Mouse (Mus musculus) kidney, adult 8-10 months (tissue): ENCODE measurements around the gene Tspan14.

Experiments
- DNase-seq, 2 experiments: peaks; one replicate each; pipeline ENCODE4 v3.0.0; 2022

Tspan14 gene

DNA sequence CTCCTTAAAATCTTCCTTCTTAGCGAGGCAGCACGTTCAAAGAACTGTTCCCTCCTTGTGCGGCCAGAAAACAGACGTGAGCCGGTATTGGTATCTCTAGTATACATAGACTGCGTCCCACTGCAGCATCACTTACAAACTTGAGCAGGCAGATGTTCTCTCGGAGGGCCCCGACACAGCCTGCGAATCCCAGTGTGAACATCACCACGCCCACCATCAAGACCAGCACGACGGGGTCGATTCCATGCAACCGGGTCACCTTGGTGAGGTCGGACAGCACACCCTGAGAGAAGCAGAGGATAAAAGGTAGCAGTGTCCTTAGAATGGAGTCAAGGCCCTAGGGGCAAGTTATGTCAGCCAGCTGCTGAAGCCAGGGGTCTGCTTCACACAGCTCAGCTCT is 49.9 kb downstream of the Tspan14 start:
- DNase-seq, result no peak

DNA sequence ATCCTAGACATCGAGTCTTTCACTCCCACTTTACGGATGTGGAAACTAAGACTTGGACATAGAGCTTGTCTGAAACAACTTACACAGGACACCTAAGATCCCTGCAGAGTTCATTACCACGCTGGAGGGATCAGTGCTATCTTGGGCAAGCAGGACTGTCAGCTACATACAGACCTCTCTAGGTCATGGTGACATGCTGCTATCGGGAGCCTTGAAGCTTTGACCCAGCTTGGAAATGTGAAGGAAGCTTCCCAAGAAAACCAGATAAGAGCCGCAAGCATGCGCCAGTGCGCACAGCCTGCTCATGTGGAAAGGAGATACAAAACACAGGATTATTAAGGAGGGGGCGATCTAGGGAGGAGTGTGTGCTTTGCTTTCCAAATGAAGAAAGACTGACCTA is 50.8 kb downstream of the Tspan14 start:
- DNase-seq, result no peak

DNA sequence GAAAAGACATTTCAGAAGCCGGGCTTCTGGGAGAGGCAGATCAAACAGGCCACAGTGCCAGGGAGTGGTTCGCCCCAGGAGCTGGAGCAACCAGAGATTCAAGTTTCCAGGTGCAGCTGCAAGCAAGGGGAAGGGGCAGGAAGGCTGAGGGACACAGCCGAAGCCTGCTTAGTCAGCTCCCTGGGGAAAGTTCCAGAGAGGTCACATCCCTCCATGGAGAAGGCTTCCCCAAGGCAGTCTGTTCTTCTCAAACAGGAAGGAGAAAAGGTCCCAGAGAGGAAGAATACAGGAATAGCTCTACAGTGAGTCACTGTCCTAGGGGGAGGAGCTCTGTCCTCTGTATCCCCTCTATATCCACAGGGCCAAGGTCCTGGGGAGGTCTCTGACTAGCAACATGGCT is 51.9 kb downstream of the Tspan14 start:
- peak; percentile 44 to 54 for DNase-seq

DNA sequence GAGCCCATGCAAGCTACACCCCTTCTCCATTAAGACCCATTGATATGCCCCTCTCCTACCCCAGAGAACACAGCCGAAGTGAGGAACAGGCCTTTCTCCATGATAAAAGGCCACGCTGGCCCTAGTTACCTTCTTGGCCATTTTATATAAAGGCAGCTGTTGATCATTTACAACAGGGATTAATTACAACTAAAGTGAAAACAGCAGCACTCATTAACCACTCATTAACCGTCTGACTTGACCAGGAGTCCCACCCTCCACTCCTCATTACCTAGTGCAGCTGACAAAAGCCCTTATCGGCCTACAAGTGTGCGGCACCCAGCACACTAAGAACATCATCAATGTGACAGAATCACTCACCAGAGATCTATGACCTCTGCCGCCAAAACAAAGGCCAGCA is 52.9 kb downstream of the Tspan14 start:
- peak in 1 of 2 experiments; percentile 55 for DNase-seq

DNA sequence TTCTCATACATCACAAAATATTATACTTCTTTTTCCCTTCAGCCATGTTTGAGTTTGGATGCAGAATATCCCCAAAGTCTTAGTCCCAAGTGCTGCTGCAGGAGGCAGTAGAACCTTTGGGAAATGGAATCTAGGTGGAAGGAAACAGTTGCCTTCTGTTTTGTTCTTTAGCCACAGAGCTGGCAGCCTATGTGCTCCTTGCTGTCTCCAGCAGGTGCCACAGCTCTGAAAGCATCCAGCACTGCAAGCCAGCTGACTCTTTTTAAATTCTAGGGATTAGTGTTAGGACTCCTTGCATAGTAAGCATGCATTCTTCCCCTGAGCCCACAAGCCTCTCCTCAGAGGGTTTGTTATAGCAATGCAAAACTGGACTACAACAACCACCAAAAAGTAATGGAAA is 55.1 kb downstream of the Tspan14 start:
- no peak for DNase-seq

DNA sequence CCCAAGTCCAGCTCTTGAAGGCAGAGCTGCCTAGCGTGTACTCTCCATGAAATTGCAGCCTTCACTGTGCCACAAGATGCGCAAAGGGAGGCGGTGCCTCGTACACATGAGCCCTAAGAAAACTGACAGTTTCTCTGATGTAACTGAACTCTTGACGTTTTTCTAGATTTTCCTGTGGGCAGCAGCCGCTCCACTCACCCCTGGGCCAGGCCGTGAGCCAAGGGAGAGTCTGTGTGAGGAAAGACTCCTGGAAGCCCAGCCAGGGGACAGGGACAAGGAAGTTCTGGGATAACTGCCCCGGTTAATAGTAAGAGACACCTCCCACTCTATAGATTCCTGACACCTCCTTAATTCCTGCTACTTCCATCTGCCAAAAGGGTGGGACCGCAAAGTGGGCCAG is 57.8 kb downstream of the Tspan14 start:
- DNase-seq, result no peak

DNA sequence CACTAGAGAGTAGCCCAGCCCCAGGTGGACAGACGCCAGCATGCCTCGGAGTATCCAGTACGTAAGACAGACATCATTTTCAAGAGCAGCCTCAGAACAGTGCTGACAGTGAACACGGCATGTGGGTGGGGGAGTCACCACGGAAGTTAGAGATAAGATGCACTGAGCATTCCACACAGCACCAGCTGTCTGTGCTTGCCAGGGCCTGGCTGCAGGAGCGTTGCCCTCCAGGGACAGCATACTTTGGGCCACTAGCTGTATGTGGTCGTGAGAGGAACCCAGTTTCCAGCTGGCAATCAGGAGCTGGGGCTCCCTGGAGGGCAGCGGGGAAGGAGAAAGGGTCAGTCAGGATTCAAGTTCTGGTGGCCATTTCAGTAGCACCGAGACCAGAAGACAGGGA is 59.8 kb downstream of the Tspan14 start:
- no peak for DNase-seq

DNA sequence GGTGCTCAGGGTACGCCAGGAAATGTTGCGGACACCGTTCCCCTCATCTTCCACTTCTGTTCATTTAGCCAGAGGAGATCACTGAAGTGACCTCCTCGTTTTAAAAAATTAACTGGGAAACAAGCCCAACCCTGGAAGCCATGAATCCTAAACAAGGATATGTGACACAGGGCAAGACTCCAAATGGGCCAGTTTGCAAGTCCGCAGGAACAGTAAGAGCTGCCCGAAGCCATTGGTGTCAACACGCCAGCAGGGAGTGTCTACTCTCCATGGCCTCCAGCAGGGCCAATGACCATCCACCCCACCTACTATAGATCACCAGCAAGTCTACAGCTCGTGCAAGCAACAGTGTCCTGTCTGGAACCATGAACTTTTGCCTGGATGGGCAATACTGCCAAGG is 60.8 kb downstream of the Tspan14 start:
- peak in 1 of 2 experiments; percentile 43 for DNase-seq

DNA sequence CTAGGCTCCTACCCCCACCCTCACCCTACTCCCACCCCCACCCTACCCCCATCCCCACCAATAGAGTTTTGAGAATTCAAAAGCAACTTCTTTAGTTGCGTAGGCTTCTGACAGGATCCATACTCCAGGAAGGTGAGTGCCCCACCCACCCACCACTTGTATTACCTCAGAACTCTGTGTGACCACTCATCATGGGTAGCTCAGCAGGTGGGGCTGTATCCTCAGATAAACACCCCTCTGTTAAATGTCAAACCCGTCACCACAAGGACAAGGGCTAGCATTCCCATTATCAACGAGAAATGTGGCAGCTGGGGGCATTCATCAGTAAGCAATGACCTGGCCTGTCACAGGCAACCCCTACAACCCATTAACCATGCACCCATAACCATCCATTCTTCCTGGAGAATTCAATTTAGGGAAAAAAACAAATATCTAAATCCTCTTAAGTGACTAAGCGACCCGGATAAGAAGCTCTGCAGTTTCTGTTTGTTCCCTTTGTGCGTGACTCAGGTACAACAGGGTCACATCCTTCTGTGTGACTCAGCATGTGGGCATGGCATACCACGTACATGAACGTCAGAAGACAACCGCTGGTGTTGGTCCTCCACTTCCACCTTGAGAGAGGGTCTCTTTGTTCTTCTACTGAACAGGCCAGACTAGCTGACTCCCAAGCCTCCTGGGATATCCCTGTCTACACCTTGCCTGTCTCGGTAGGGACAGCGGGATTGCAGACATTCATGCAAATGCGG is 64.1 kb downstream of the Tspan14 start:
- no peak for DNase-seq

DNA sequence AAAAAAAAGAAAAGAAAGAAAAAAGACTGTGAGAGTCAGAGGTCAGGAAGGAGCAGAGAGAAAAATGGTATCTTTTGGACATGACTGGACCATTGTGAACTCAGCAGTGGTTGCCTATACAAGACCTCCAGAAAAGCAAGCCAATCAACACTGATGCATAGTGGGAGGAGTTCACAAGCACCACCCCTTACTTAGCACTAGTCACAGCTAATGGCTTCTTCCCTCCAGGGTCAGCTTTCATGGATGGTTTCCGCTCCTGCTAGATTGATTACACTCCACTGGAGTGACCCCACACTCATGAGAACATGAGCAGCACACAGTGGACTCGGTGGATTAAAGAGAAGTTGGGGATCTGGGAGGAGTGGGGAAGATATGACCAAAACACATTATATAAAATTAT is 66.3 kb downstream of the Tspan14 start:
- DNase-seq, result no peak

DNA sequence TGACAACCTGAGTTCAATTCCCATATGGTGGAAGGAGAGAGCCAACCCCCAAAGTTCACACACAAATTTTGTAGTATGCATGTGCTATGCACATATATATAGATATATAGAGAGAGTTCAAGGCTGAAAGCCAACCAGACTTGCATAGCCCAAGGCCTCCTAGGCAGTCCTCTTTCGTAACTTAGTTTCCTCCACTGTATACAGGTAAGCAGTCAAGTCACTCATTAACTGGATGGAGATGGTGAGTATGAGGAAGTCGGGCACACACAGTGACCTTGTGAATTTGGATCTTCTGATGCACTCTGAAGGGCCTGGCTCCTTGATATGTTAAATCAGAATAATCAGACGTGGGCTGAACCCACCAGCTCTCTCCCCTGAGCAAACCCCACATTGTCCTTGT is 68.7 kb downstream of the Tspan14 start:
- no peak for DNase-seq

DNA sequence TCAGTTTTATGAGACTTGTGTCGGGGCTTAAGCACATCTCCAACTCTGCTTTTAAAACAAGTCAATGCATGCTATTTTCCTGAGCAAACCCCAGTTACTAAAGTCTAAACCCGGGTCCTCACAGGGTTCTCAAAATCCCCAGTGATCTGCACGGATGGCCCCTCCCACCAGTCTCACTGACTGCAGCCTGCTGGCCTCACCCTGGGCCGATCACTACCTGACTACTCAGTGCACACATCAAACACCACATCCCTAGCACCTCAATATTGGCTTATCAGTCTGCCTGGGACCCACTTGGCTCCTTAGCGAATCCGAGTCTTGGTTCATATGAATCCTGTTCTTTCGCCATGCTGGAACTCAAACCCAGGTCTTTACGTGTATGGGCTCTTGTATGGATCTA is 70.9 kb downstream of the Tspan14 start:
- DNase-seq, result no peak

DNA sequence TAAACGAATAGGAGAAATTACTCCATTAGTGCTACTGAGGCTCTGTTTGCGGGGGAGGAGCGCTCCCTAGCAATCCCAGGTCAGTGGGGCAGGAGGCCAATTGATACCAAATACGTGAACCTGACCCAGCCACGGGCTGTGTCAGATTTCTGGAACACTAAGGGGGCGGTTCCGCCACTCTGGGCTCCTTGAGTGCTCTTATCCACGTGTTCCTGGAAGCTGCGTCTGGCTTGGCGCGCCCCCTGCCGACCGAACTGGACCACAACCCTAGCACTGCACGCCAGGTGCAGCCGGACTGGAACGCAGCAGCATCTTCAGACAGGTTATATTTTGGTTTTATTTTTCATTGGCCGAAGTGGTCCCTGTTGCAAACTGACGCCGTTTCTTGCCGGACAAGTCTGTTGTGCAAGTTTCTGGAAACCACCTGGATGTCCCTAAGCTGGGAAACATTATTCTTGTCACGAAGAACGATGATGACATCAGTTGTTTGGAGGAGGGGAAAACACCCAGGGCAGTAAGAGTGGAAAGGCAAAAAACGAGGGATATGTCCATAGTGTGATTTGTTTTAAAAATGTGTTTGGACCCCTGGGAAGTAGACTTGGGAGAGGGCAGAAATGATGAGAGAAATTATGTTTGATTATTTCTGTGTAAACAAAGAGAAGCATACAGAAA is 71.9 kb downstream of the Tspan14 start:
- DNase-seq, result peak; percentile 61 to 84

DNA sequence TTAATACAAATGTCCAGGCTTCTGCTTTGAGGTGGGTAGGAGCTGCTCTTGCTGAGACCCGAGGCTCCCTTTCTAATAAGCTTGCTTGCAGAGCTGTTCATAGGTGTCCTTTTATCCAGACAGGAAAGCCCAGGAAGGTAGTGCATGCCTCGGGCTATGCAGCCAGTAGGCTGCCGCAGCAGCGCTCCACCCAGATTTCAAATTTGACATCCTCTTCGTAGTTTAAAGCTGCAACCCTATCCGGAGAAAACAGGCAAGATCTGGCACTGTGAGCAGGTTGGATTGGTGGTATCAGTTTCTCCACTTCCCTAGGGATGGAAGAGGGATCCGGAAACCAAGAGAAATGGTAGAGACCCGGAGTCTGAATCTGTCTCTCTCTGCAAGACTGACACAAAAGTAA is 72.7 kb downstream of the Tspan14 start:
- no peak for DNase-seq

DNA sequence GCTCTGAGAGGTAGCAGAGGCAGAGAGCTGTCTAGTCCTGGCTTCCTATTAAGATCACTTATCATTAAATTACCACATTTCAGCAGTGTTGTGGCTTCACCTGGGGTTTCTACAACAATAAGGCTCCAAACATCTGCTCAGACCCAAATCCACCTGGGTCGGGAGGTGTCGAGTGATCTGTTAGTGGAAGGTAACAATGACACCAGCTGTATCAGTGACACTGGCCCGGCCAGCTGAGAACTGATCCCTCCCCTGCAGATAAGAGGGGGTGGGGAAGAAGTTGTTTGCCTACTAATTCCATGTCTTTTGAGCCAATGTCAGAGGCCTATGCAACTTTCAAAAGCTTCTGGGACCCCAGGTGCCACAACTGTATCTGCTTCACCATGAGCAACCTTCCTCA is 73.4 kb downstream of the Tspan14 start, which contains the start of gene Sh2d4b:
Gene Sh2d4b, minus strand, starts transcription at position 71 of the 400 bp plus-strand sequence.
- no peak for DNase-seq

DNA sequence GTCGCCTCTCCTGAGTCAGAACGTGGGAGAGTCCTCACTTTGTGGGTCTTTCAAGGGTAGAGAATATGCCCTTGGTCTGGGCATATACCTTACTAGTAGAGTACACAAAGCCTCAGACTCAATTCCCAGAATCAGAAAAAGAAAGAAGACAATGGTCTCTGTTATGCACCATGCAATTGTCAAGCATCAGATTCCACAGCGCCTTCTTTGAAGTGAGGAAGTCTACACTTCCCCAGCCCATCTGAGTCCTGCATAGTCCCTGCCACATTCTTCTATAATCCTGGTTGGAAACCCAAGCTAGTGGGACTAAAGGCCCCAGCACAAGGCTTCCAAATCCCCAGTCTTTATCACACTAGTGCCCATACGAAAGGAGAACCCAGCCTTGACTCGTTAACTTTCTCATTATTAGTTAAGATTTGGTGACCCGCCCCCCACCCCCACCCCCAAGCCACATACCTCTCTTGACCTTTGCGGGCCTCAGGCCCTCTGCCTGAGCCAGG is 74.2 kb downstream of the Tspan14 start:
- DNase-seq, result no peak

DNA sequence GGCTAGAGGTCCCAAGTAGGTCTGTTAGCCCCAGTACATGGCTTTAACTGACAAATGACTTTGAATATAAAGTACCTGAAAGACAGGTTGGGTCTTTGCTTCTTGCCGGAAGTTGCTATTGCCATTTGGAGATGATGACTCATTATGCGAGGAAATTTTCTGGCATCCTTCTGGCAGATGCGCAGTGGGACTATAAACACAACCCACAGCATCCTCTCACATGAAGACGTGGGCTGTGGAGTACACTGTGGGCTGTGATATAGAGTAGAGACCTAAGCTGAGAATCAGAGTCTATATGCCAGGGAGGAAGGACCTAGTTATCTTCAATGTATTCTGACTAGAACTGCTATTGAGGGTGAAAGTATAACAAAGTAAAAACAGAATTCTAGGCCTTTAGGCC is 75.1 kb downstream of the Tspan14 start:
- DNase-seq, result no peak

DNA sequence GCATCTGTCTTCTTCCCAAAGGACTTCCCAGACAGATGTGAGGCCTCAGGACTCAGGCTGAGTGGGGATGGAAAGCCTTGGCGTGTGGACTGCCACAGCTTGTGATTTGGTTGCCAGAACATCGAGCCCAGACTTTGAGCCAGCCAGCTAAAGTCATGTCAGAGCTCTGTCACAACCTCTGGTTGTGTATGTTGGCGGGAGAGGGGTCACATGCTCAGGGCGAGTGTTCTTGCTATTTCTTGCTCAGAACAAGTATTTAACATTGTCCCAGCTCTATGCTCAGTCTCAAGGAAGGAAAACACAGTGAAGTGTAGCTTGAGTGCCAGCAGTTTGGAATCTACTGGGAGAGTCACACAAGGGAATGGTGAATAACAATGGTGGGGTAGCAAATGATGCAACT is 76.9 kb downstream of the Tspan14 start:
- no peak for DNase-seq

DNA sequence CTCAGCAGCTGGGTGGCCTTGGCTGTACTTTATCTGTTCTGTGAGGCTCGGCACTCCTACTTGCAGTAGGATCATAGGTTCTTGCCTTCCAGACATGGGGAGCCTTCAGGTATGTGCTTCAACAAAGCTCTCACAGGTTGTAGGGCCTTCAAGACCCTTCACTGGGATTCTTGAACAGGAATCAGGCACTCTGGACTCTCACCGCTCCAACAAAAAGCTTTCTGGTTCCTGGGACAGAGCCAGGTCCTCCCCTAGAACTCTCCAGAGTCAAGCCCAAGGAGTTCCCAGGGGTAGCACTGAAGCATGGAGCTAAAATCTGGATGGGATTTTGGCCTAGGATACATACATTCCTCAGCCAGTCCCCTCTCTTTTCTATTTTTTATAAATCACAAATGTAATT is 77.4 kb downstream of the Tspan14 start:
- DNase-seq, result no peak

DNA sequence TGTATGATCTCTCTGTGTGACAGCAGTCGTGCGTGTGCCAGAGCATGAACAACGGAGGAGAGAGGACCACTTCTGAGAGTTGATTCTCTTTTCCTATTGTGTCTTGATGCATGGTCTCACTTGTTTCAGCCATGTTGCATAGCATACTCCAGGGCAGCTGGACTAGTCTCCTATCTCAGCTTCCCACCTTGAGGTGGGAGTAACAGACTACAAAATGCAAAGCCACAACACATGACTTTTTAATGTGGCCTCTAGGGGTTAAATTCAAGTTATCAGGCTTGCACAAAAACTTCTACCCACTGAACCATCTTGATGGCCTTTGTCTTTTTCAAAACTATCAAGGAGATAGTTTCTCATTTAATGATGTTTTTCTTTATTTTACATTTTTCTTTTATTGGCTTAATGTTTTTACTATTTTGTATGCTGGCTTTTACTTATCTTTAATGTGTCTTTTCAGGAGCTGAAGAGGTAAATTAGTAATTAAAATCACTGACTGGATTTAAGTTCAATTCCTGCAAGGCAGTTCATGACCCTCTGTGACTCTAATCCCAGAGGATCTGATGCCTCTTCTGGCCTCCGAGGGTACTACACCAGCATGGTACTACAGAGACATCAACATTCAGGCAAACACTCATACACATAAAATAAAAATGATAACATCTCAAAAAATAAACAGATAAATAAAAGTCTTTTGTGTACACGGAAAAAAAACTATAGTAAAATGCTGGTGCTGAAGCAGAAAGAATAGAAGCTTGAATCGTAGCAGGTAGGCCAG is 80.0 kb downstream of the Tspan14 start:
- peak in 1 of 2 experiments; percentile 39 for DNase-seq

DNA sequence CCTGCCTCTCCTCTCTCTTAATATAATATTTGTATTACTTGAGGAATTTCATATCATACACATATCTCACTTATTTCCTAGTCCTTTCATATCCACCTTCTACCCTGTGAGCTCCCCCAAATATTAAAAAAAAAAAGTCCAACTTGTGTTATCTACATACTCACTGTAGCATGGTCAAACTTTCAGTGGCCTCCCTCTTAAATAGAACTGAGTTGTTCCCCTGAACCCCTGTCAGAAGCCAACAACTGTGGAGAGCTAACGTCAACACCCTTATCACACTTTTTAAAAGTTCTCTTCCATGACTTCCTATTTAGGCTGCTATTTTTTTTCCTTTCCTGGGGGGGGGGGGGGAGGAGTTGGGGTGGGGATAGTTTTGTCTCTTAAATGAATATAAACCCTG is 80.9 kb downstream of the Tspan14 start:
- DNase-seq, result no peak

DNA sequence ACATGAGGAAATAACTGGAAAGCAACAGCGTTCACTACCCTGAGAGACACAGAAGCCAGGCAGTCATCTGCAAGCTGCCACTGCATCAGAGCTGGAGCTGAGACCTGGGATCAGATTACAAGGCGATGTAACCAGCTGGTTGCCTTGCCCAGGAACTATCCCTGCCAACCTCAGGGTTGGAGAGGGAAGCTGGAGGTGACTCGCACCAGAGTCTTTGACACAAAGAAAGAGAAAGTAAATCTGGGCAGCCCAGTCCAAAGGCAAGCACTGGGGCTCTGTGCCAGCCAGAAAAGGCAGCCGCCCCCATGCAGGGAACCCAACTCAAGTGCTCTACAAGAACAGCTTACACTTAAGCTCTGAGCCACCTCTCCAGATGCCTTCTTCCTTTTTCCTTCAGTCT is 81.4 kb downstream of the Tspan14 start:
- DNase-seq, result no peak

DNA sequence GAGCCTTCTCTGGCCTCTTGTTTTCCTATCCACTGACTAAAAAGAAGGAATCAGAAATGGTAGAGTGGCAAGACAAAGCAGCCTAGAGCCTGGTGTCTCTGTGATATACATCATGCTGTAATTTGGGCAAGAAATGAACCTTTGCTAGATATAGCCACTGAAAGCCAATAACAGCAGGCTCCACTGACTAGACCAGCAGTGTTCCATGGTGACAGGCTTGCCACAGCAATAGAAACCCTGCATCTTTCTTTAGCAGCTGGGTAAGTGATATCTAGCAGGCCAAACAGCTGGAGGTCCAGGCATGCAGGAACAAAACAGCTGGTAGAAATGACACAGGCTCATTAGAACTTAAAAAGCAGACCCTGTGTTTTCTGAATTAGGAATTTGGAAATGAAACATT is 92.0 kb downstream of the Tspan14 start:
- DNase-seq, result no peak

DNA sequence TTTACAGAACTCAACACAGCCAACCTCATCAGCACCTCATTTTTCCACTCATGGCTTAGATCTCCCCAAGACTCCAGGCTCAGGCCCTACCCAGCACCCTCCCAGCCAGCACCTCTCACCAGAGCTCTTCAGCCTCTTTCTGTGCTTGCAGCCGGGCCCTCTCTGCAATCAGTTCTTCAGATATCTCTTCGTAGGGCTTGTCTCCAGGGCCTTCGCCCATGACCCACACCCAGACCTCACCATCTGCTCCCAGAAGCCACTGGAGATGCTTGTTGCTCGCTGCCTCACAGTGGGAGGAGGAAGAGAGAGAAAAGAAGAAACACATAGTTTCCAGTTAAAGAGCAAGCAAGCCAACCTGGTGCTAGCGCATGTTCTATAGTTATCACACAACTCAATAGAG is 92.6 kb downstream of the Tspan14 start:
- no peak for DNase-seq
